26 mouse cellular contexts compared by ENCODE assay signal in the genomic region with DNA sequence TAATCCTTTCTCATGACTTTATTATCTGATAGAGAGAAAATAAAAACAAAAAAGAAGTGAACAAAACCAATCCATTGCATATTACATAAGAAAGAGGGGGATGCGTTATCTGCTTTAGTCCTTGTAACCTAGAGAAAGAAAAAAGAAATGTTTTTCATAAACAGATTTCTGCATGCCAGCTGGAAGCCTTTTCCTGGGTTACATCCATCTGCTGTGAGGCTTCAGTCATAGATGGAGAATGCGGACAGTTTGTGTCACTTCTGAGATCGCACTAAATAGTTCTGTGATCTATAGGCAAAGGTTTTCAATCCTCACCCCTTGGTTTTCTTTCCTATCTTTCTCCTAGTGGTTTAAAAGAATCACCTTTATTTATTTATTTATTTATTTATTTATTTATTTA.
DNase-seq lines count a peak whose midpoint lies in the region; ATAC-seq and TF ChIP-seq lines count a peak whose summit lies in the region.
"Had no signal": no experiment of that assay in that cellular context is flagged by ENCODE, and none has a peak within 500 bp of the region (broad histone marks: within the 10 kb centered on the region; RNA-seq: fewer than 3 reads in every experiment).

No protein-coding gene starts in this region.

- 82% methylated on average over 3 of the region's 3 CpGs for WGBS in lung, embryonic 14.5 days

- H3K36me3 ChIP-seq in lung, embryonic 14.5 days (ENCODE audit: insufficient read depth) = no peaks in the 10 kb centered on the region
- H3K36me3 ChIP-seq: embryonic facial prominence, embryonic 12.5 days; embryonic facial prominence, embryonic 15.5 days; forebrain, embryonic 12.5 days; heart, embryonic 12.5 days; heart, embryonic 15.5 days; hindbrain, embryonic 10.5 days; hindbrain, embryonic 13.5 days; intestine, embryonic 15.5 days had no signal

- no peak overlapping the region for H3K9ac ChIP-seq in lung, embryonic 14.5 days
- H3K9ac ChIP-seq: embryonic facial prominence, embryonic 12.5 days; embryonic facial prominence, embryonic 15.5 days; forebrain, embryonic 12.5 days; heart, embryonic 12.5 days; heart, embryonic 15.5 days; hindbrain, embryonic 13.5 days; intestine, embryonic 15.5 days had no signal

- no peaks in the 10 kb centered on the region for H3K4me1 ChIP-seq in lung, embryonic 14.5 days (ENCODE audit: insufficient read depth)
- H3K4me1 ChIP-seq: embryonic facial prominence, embryonic 12.5 days; embryonic facial prominence, embryonic 15.5 days; forebrain, embryonic 12.5 days; heart, embryonic 12.5 days; heart, embryonic 15.5 days; hindbrain, embryonic 10.5 days; hindbrain, embryonic 13.5 days; intestine, embryonic 15.5 days had no signal

- no peak for TF ChIP-seq POLR2A in brain, embryonic 14.5 days (IDR thresholded peaks at IDR 0.05; ENCODE audit: borderline replicate concordance, extremely low read depth, insufficient read depth, insufficient read length, poor library complexity, severe bottlenecking)

- H3K4me3 ChIP-seq in lung, embryonic 14.5 days (ENCODE audit: low read depth, low read length) = no peak overlapping the region
- H3K4me3 ChIP-seq: embryonic facial prominence, embryonic 12.5 days; embryonic facial prominence, embryonic 15.5 days; forebrain, embryonic 12.5 days; heart, embryonic 12.5 days; heart, embryonic 15.5 days; hindbrain, embryonic 10.5 days; hindbrain, embryonic 13.5 days; intestine, embryonic 15.5 days had no signal

- peak; percentile 22 to 39 for DNase-seq in cerebellum, postnatal 14 days
- DNase-seq in cerebellum, postnatal 36 days = no peak
- peak; percentile 25 for DNase-seq in layer of hippocampus, adult 11-12 months (ENCODE audit: low spot score)
- no peak for DNase-seq in layer of hippocampus, postnatal 36 days
- peak; percentile 3 for DNase-seq in lung, embryonic 14.5 days
- no peak for DNase-seq in lung, adult 18-20 months
- peak; percentile 46 for DNase-seq in brain, embryonic 14.5 days (ENCODE audit: low read depth)
- no peak for DNase-seq in adrenal gland, postnatal 14 days
- DNase-seq: adrenal gland, adult 2 months; adrenal gland, postnatal 25 days; cerebellum, adult 11-12 months; cerebellum, adult 9-10 months; gastrocnemius, postnatal 25 days; heart, adult 18-20 months; heart, postnatal 10 days; heart, postnatal 36 days had no signal

- H3K27me3 ChIP-seq in lung, embryonic 14.5 days (ENCODE audit: insufficient read depth, low read length) = no peaks in the 10 kb centered on the region
- H3K27me3 ChIP-seq: embryonic facial prominence, embryonic 12.5 days; embryonic facial prominence, embryonic 15.5 days; forebrain, embryonic 12.5 days; heart, embryonic 12.5 days; heart, embryonic 15.5 days; hindbrain, embryonic 13.5 days; intestine, embryonic 15.5 days had no signal

- no peak overlapping the region for H3K4me2 ChIP-seq in lung, embryonic 14.5 days
- H3K4me2 ChIP-seq: embryonic facial prominence, embryonic 12.5 days; embryonic facial prominence, embryonic 15.5 days; forebrain, embryonic 12.5 days; heart, embryonic 12.5 days; heart, embryonic 15.5 days; hindbrain, embryonic 13.5 days; intestine, embryonic 15.5 days had no signal

- TF ChIP-seq CTCF in lung, embryonic 14.5 days (IDR thresholded peaks at IDR 0.05; ENCODE audit: low read depth) = no peak
- TF ChIP-seq CTCF in brain, embryonic 14.5 days (IDR thresholded peaks at IDR 0.05; ENCODE audit: borderline replicate concordance, extremely low read depth, insufficient read depth, insufficient read length) = no peak

- ATAC-seq in lung, embryonic 14.5 days (ENCODE audit: insufficient read depth) = no peak
- ATAC-seq: CD4-positive, CD25-positive, alpha-beta regulatory T cell, adult 4 months; hindbrain, embryonic 16.5 days; intestine, embryonic 15.5 days had no signal

- H3K9me3 ChIP-seq in lung, embryonic 14.5 days (ENCODE audit: low read depth, low read length) = no peaks in the 10 kb centered on the region
- H3K9me3 ChIP-seq: embryonic facial prominence, embryonic 12.5 days; embryonic facial prominence, embryonic 15.5 days; forebrain, embryonic 12.5 days; heart, embryonic 12.5 days; heart, embryonic 15.5 days; hindbrain, embryonic 10.5 days; hindbrain, embryonic 13.5 days; intestine, embryonic 15.5 days had no signal

- no peak overlapping the region for H3K27ac ChIP-seq in lung, embryonic 14.5 days (ENCODE audit: low read depth)
- H3K27ac ChIP-seq: embryonic facial prominence, embryonic 12.5 days; embryonic facial prominence, embryonic 15.5 days; forebrain, embryonic 12.5 days; heart, embryonic 15.5 days; hindbrain, embryonic 10.5 days; hindbrain, embryonic 13.5 days; intestine, embryonic 15.5 days had no signal

Comparison
In these comparisons a context has a peak if more than half of its experiments do, and no peak if none do; other contexts are left out.
1. DNase-seq: peak in cerebellum, postnatal 14 days (2 of 2), layer of hippocampus, adult 11-12 months (single experiment), lung, embryonic 14.5 days (single experiment) and brain, embryonic 14.5 days (single experiment); none in cerebellum, postnatal 36 days (0 of 2), layer of hippocampus, postnatal 36 days (0 of 2), lung, adult 18-20 months (0 of 2) and adrenal gland, postnatal 14 days (single experiment).